Mouse (Mus musculus): ENCODE results near the gene Arsk. TPM values are rescaled to one million over a fixed set of nuclear protein-coding genes. Genes with fewer than 3 reads are reported as not detected.

The Arsk gene
- polyA plus RNA-seq (2015; fragmentation: Nextera tagmentation; extraction: Ambion mirVana): 4.2 and 5.0 TPM in 2 replicates

- ATAC-seq (ENCODE audit: low FRiP score): peak; percentile 98
- Histone ChIP-seq H3K4me1 (peaks cover 7% of the 10 kb centered on the region), H3K36me3 (peaks cover 7% of the 10 kb centered on the region), H3K27ac (replicated peaks) (peak within 1 kb of the TSS; percentile 79), H3K4me3 (replicated peaks) (peak within 1 kb of the TSS; percentile 73), H3K9ac (replicated peaks) (peak within 1 kb of the TSS; percentile 59), H3K4me2 (peak within 1 kb of the TSS; percentile 66), H3K9me3 (replicated peaks) (no peaks in the 10 kb centered on the region), H3K27me3 (replicated peaks) (no peaks in the 10 kb centered on the region)
- WGBS: under 1% methylated on average over 34 of the region's 34 CpGs
Observed at GRCm38 (mm10) chr13:76098493-76099303, at the start of gene Arsk, which contains the start of gene Ttc37. Gene Arsk, minus strand, starts transcription at chr13:76098660. Gene Ttc37, plus strand, starts transcription at chr13:76098734.

- Histone ChIP-seq H3K9me3 (replicated peaks) (no peaks in the 10 kb centered on the region), H3K36me3 (peaks cover 28% of the 10 kb centered on the region), H3K4me3 (replicated peaks) (no peak overlapping the region), H3K4me2 (no peak overlapping the region), H3K4me1 (no peaks in the 10 kb centered on the region), H3K9ac (replicated peaks) (no peak overlapping the region), H3K27ac (replicated peaks) (no peak overlapping the region), H3K27me3 (replicated peaks) (no peaks in the 10 kb centered on the region)
- ATAC-seq (ENCODE audit: low FRiP score): no peak
- WGBS: 94% methylated on average over 12 of the region's 12 CpGs
Observed at GRCm38 (mm10) chr13:76141117-76141808, 42.8 kb upstream of the Arsk start.

GRCm38 (mm10) chr13:76138862-76139261 is 40.4 kb upstream of the Arsk start:
- Histone ChIP-seq H3K4me1 (no peaks in the 10 kb centered on the region), H3K36me3 (peaks cover 39% of the 10 kb centered on the region), H3K9me3 (replicated peaks) (no peaks in the 10 kb centered on the region), H3K4me2 (no peak overlapping the region), H3K27ac (replicated peaks) (no peak overlapping the region), H3K9ac (replicated peaks) (no peak overlapping the region), H3K4me3 (replicated peaks) (no peak overlapping the region), H3K27me3 (replicated peaks) (no peaks in the 10 kb centered on the region)
- WGBS: 96% methylated on average over 3 of the region's 3 CpGs
- ATAC-seq (ENCODE audit: low FRiP score): no peak

- H3K4me2 ChIP-seq: no peak overlapping the region
- no peaks in the 10 kb centered on the region for H3K4me1 ChIP-seq
- no peaks in the 10 kb centered on the region for H3K27me3 ChIP-seq (replicated peaks)
- H3K36me3 ChIP-seq: peaks cover 52% of the 10 kb centered on the region
- no peak overlapping the region for H3K27ac ChIP-seq (replicated peaks)
- no peaks in the 10 kb centered on the region for H3K9me3 ChIP-seq (replicated peaks)
- no peak overlapping the region for H3K4me3 ChIP-seq (replicated peaks)
- ATAC-seq (ENCODE audit: low FRiP score): no peak
- H3K9ac ChIP-seq (replicated peaks): no peak overlapping the region
- WGBS: 83% methylated on average over 4 of the region's 4 CpGs
Observed at GRCm38 (mm10) chr13:76132415-76132814, 34.0 kb upstream of the Arsk start.

GRCm38 (mm10) chr13:76128799-76129198 is 30.3 kb upstream of the Arsk start:
- no peak overlapping the region for H3K27ac ChIP-seq (replicated peaks)
- H3K27me3 ChIP-seq (replicated peaks): no peaks in the 10 kb centered on the region
- H3K4me1 ChIP-seq: no peaks in the 10 kb centered on the region
- ATAC-seq (ENCODE audit: low FRiP score): no peak
- H3K4me2 ChIP-seq: no peak overlapping the region
- H3K9ac ChIP-seq (replicated peaks): no peak overlapping the region
- H3K4me3 ChIP-seq (replicated peaks): no peak overlapping the region
- peaks cover 58% of the 10 kb centered on the region for H3K36me3 ChIP-seq
- H3K9me3 ChIP-seq (replicated peaks): no peaks in the 10 kb centered on the region
- 95% methylated on average over 4 of the region's 4 CpGs for WGBS

GRCm38 (mm10) chr13:76109069-76109824 is 10.8 kb upstream of the Arsk start:
- Histone ChIP-seq H3K9me3 (replicated peaks) (no peaks in the 10 kb centered on the region), H3K4me3 (replicated peaks) (no peak overlapping the region), H3K9ac (replicated peaks) (no peak overlapping the region), H3K27me3 (replicated peaks) (no peaks in the 10 kb centered on the region), H3K4me2 (no peak overlapping the region), H3K27ac (replicated peaks) (no peak overlapping the region), H3K36me3 (peaks cover 22% of the 10 kb centered on the region), H3K4me1 (no peaks in the 10 kb centered on the region)
- 85% methylated on average over 18 of the region's 18 CpGs for WGBS
- ATAC-seq (ENCODE audit: low FRiP score): no peak

- ATAC-seq (ENCODE audit: low FRiP score): no peak
- Histone ChIP-seq H3K4me3 (replicated peaks) (no peak overlapping the region), H3K9ac (replicated peaks) (no peak overlapping the region), H3K27ac (replicated peaks) (no peak overlapping the region), H3K27me3 (replicated peaks) (no peaks in the 10 kb centered on the region), H3K36me3 (peaks cover 11% of the 10 kb centered on the region), H3K4me1 (peaks cover 7% of the 10 kb centered on the region), H3K9me3 (replicated peaks) (no peaks in the 10 kb centered on the region), H3K4me2 (no peak overlapping the region)
- 95% methylated on average over 2 of the region's 2 CpGs for WGBS
Observed at GRCm38 (mm10) chr13:76101989-76102388, 3.5 kb upstream of the Arsk start.

GRCm38 (mm10) chr13:76098116-76098492 is 356 bp downstream of the Arsk start:
- Histone ChIP-seq H3K9me3 (replicated peaks) (no peaks in the 10 kb centered on the region), H3K27ac (replicated peaks) (peak overlapping the region; percentile 79), H3K9ac (replicated peaks) (peak overlapping the region; percentile 50), H3K27me3 (replicated peaks) (no peaks in the 10 kb centered on the region), H3K4me2 (peak overlapping the region; percentile 66), H3K36me3 (peaks cover 3% of the 10 kb centered on the region; the same call in 1 of the 2 replicates), H3K4me1 (peaks cover 7% of the 10 kb centered on the region), H3K4me3 (replicated peaks) (peak overlapping the region; percentile 73)
- ATAC-seq (ENCODE audit: low FRiP score): peak; percentile 90
- 1% methylated on average over 16 of the region's 16 CpGs for WGBS

GRCm38 (mm10) chr13:76074323-76074722 is 24.1 kb downstream of the Arsk start:
- no peaks in the 10 kb centered on the region for H3K36me3 ChIP-seq
- H3K27ac ChIP-seq (replicated peaks): no peak overlapping the region
- H3K9ac ChIP-seq (replicated peaks): no peak overlapping the region
- 83% methylated on average over 1 of the region's 1 CpGs for WGBS
- no peak overlapping the region for H3K4me3 ChIP-seq (replicated peaks)
- ATAC-seq (ENCODE audit: low FRiP score): no peak
- no peaks in the 10 kb centered on the region for H3K4me1 ChIP-seq
- no peaks in the 10 kb centered on the region for H3K27me3 ChIP-seq (replicated peaks)
- no peaks in the 10 kb centered on the region for H3K9me3 ChIP-seq (replicated peaks)
- H3K4me2 ChIP-seq: no peak overlapping the region

GRCm38 (mm10) chr13:76064363-76064945 is 34.0 kb downstream of the Arsk start:
- 85% methylated on average over 13 of the region's 13 CpGs for WGBS

GRCm38 (mm10) chr13:76063548-76063947 is 34.9 kb downstream of the Arsk start:
- Histone ChIP-seq H3K36me3 (no peaks in the 10 kb centered on the region; the same call in 1 of the 2 replicates), H3K4me1 (no peaks in the 10 kb centered on the region), H3K27ac (replicated peaks) (no peak overlapping the region), H3K27me3 (replicated peaks) (no peaks in the 10 kb centered on the region), H3K4me3 (replicated peaks) (no peak overlapping the region), H3K9ac (replicated peaks) (no peak overlapping the region), H3K4me2 (no peak overlapping the region), H3K9me3 (replicated peaks) (no peaks in the 10 kb centered on the region)
- WGBS: 95% methylated on average over 4 of the region's 4 CpGs
- ATAC-seq (ENCODE audit: low FRiP score): no peak

More at GRCm38 (mm10) chr13:76064363-76064945, 34.0 kb downstream of the Arsk start:
- Histone ChIP-seq H3K27me3 (replicated peaks) (no peaks in the 10 kb centered on the region), H3K4me1 (no peaks in the 10 kb centered on the region), H3K36me3 (no peaks in the 10 kb centered on the region; the same call in 1 of the 2 replicates), H3K4me2 (no peak overlapping the region), H3K9ac (replicated peaks) (no peak overlapping the region), H3K9me3 (replicated peaks) (no peaks in the 10 kb centered on the region), H3K4me3 (replicated peaks) (no peak overlapping the region), H3K27ac (replicated peaks) (no peak overlapping the region)
- no peak for ATAC-seq (ENCODE audit: low FRiP score)
